Mouse (Mus musculus) adrenal gland, postnatal 10 days (tissue): ENCODE results near the gene Thnsl1. TPM values are rescaled to one million over a fixed set of nuclear protein-coding genes. Genes with fewer than 3 reads are reported as not detected.
A peak's percentile ranks its signal among the peaks of the same experiment; 100 is the strongest.

Experiments used
- DNase-seq: peaks from one replicate; pipeline ENCODE4 v3.0.0; 2021; ENCODE audit warnings: mixed read lengths
- long read RNA-seq, 2 experiments: library from polyadenylated mRNA; stranded (forward); transcript quantifications; one replicate each; pipeline ENCODE4 v2.0.0; 2021
- total RNA-seq, 2 experiments: library from RNA; stranded (reverse); gene quantifications; 2 replicates each; pipeline ENCODE4 v1.2.3; 2021

Gene Thnsl1
- total RNA-seq, result 1 to 10 TPM; 5.7 to 7.6 TPM
- long read RNA-seq, experiment 1, transcript Thnsl1-201 (3 exons, 3,899 nt), result major isoform, 12 of 16 reads
- long read RNA-seq, experiment 1, partial matches to known transcripts, result 0 of 16 reads
- long read RNA-seq, experiment 1, other reads (novel, unspliced or antisense), result 1 of 16 reads
- long read RNA-seq, experiment 2, transcript Thnsl1-201 (3 exons, 3,899 nt), result major isoform, 5 of 8 reads
- long read RNA-seq, experiment 2, partial matches to known transcripts, result 0 of 8 reads
- long read RNA-seq, experiment 2, other reads (novel, unspliced or antisense), result 3 of 8 reads

DNA sequence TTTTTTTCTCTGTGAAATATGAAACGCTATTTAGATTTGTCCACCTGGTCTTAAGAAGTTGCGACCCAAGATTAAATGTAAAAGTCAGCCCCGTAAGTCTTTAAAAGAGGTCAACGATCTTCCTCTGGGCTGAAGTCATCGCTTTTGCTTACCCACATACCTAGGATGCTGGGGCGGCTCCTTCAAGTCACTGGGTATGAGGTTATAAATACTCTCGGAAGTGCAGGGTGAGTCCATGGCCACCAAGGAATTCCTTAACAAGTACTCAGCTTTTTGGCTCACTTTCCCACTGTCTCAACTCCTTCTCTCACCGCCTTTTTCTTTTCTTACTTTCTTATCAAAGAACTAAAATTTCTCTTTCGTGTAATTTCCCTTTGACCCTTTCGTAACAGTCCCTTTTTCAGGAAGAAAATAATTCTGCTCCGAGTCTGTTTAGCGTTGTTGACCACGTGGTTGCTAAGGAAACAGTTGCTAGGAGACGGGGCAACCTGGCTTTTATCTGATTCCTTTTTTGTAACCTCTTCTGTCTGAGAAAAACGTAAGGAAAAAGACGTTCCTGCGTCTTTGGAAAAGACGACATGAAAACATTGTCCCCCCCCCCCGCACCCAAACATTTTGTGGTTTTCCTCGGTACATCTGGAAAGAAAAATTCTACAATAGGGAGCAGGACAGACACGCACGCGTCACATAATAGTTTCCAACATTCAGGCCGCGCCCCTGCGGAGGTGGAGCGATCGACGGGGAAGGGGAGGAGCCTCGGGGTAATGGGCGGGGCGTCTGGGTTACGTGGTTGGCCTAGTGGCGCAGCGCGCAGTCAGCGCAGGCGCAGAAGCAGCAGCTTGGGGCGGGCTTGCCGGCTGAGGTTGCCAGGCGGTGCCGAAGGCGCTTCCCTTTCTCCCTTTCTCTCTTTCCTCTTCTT is at the start of gene Thnsl1, which contains the start of gene Enkur:
TSS of gene Thnsl1 (plus strand) at position 813 of the 919 bp plus-strand sequence.
TSS of gene Enkur (minus strand) at position 454 of the 919 bp plus-strand sequence.
- peak; percentile 99 for DNase-seq

DNA sequence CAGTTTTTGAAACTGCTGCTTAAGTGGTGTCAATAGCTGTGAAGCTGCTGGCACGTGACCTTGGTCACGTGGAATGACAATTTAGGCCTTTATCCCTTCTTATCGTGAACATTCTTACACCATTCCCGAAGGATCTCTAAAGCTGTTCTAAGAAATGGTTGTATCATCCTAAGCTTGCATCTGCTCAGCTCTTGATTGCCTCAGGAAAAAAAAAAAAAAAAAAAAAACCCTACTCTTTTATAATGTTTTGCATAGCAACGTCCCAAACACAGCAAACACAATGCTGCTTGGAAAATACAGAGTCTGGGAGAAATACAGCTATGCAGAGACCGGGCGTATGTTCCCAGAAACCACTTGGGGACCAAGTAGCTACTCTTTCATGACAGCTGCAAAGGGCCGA is 41.2 kb upstream of the Thnsl1 start:
- no peak for DNase-seq

DNA sequence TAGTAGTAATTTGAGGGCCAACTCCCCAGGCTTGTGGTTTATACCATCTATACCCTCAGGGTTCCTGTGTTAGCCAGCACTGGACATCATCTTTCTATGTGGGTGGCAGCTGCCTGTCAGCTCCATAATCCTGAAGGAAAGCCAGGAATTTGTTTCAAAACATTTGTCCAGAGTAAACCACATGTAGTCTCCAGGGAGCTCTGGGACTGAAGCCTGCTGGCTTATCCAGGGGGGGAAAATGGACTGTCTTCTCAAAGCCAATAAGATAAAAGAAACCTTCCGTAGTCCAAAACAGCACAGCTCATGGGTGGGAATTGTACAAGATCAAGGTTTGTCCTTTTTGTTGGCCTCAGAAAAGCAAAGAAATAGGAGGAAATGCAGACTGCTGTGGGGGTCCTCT is 37.6 kb upstream of the Thnsl1 start:
- peak; percentile 9 for DNase-seq

- DNase-seq, result no peak
These were observed 32.7 kb upstream of the Thnsl1 start for GRCm38 (mm10) chr2:21172797-21173196.

- no peak for DNase-seq
These were observed 26.4 kb upstream of the Thnsl1 start for GRCm38 (mm10) chr2:21179136-21179535.

DNA sequence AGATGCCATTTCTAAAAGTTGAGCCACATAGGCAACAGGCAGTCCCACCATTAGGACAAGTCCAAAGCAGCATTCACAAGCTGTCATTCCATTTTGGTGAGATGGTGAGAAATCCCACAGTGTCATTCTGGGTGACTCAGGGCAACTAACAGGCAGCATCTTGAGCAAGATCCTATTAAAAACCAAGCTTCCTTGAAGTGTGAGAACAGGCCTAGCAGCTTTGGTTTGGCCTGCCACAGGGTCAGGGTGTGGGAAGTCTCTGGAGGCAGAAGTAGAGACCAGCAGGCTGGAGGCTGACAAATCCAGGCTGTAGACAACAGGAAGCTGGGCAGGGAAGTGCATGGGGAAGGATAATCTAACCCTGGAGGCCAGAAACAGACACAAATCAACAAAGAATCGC is 22.7 kb upstream of the Thnsl1 start:
- no peak for DNase-seq

DNA sequence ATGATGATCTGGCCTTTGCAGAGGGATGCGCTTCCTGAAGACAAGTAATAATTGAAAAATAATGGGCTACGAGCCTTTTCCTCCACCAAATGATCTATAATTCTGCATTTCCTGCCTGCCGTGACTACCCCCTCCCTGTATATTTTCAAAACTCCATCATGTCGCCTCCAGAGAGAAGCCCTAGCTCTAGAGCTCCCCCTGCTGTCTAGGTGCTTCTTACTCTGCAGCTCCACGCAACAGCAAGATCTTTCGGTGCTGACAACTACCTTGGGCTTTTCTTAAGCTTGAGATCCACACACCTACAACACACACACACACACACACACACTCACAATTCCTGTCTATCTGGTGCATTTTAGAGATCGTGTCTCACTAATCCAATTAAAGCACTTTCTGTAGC is 17.9 kb upstream of the Thnsl1 start:
- peak; percentile 85 for DNase-seq

DNA sequence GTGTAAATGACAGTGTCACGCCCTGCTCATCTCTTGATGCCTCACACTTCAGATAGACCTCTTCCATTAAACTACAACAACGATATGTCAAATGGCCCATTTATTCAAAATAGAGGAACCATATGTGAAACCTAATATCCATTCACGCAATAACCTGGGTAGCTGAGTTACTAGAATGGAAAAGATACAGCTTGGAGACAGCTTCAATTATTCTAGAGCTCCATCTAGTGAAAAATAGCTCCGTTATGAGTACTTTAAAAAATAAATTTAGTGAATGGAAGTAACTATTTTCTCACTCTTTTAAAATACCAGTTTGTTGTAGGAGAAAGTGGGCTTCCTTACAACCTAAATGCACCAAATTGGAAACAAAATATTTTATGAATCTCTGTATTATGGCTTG is 16.9 kb upstream of the Thnsl1 start:
- no peak for DNase-seq

- DNase-seq, result no peak
These were observed 14.3 kb upstream of the Thnsl1 start for GRCm38 (mm10) chr2:21191232-21191631.

DNA sequence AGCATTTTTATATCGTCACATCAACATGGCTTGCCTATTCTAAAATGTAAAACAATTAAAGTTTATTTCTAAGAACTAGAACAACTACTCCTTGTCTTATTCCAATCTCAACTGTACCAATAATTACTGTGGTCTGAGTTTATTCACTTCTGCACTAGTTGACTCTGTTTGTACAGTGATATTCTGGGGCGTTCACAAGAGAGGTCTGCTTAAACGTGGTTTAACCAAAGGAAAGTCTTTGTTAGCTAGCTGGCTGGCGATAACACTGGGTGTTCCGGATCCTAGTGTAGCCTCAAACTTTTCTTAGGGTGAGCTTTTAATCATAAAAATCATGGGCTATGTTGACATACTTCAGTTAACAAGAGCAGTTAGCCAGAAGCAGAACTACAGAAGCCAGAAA is 10.3 kb upstream of the Thnsl1 start:
- no peak for DNase-seq

- no peak for DNase-seq
These were observed 6.5 kb upstream of the Thnsl1 start for GRCm38 (mm10) chr2:21199051-21199450.

DNA sequence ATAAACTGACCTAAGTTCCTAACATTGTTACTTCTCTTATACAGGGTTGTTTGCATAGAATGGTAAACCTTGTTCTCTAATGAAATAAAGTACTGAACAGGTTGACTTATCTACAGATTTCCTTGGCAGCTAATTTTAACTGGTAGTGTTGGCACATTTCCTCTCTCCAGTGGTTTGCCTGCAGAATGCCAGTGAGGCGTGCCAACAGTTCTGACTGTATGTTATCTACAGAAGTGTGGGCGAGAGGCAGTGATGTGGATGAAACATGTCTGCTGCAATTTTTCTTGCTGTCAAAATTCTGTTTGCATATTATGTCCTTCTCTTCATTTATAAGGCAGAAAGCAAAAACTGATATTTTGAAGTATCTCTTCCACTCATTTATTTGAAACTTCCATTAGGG is 2.8 kb upstream of the Thnsl1 start:
- DNase-seq, result peak; percentile 25

GRCm38 (mm10) chr2:21205831-21206159 is 271 bp downstream of the Thnsl1 start:
- no peak for DNase-seq

DNA sequence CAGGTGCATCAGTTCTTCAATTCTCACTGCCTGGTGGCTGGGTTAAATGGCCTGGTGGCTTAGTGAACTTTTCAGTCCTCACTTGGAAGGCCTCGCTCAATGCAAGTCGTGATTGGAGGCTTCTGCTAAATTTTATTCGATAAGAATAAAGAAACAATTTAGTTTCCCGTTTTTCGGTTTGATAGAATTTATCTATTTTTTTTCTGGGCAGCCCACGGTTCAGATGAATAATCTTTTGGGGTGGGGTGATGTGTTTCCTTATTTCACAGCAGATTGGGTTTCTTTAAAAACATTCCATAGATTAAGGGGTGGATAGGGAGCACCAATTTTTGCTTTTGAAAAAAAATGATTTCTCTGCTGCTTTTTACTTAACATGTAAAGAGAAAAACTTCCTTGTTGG is 754 bp downstream of the Thnsl1 start:
- no peak for DNase-seq

- DNase-seq, result peak; percentile 13
These were observed 5.8 kb downstream of the Thnsl1 start for GRCm38 (mm10) chr2:21211361-21211760.

- no peak for DNase-seq
These were observed 8.8 kb downstream of the Thnsl1 start for GRCm38 (mm10) chr2:21214322-21214721.

- no peak for DNase-seq
These were observed 9.8 kb downstream of the Thnsl1 start for GRCm38 (mm10) chr2:21215284-21215683.

GRCm38 (mm10) chr2:21222453-21223384 is 17.2 kb downstream of the Thnsl1 start:
- DNase-seq, result no peak

GRCm38 (mm10) chr2:21230276-21230675 is 24.8 kb downstream of the Thnsl1 start:
- no peak for DNase-seq

DNA sequence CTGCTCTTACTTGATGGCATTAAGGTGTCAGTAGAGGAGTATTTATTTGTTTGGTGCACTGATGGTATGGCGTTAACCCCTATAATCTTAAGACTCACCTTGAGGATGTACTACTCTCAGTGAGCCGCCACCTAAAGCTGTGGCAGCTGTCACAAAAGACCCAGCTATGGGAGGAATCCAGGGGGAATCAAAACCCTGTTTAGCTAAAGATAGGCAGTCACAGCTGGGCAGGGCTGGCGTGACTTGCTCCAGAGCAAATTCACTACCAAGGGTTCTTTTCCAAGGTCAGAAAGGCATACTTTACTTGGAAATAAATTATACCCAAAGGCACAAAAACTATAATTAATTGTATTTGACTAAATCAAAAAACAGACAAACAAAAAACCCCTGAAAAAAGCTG is 25.6 kb downstream of the Thnsl1 start:
- no peak for DNase-seq

DNA sequence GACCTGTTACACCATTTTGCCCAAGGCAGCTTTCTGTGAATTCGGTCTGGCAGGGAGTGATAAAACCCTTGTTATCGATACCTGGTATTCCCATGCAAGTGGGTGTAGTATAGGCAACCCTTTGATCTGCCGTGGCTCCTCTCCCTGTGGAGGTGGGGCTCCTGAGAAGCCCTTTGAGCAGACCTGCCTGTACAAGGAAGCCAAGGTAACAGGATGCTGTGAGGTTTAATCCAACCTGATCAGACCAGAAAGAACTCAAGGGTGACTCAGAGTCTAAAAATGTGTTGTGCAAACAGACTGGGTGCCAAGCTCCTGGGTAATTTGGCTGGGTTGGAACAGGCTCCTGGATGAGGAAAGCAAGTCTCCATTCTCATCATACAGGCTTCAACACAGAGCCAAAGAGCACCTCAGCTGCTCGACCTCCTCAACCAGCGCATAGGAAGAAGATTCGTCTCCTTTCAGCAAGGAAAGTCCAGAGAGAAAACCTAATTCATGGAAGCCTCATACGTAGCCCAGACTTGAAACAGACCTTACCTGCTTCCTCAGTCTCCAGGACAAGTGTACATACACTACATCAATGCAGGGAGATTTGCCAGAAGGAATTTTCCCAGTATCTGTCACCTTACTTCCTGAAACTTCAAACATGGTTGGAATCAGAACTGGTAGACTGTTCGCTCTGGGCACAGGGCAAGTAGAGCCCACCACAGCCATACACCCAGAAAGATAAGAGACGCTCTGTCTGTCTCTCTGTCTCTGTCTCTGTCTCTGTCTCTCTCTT is 29.5 kb downstream of the Thnsl1 start:
- DNase-seq, result no peak
